Mouse (Mus musculus) erythroblast, embryonic 14.5 days (primary cell): ENCODE measurements around the gene Plekha6. TPM values are rescaled to one million over a fixed set of nuclear protein-coding genes. Genes with fewer than 3 reads are reported as not detected.

Source experiments
- H3K27me3 ChIP-seq: 2 replicates; pipeline ENCODE4 v1.6.1; 2012; ENCODE audit warnings: inconsistent platforms; ENCODE audit not compliant: control insufficient read depth
- H3K36me3 ChIP-seq: 2 replicates; pipeline ENCODE4 v1.6.1; 2012; ENCODE audit warnings: mild to moderate bottlenecking, inconsistent platforms; ENCODE audit not compliant: control insufficient read depth
- H3K4me1 ChIP-seq: 2 replicates; pipeline ENCODE4 v1.6.1; 2012; ENCODE audit warnings: inconsistent platforms; ENCODE audit not compliant: control insufficient read depth
- H3K4me3 ChIP-seq: replicated peaks from 2 replicates; pipeline ENCODE3; 2012; ENCODE audit warnings: moderate library complexity, mild to moderate bottlenecking, inconsistent platforms
- H3K9me3 ChIP-seq: 2 replicates; pipeline ENCODE4 v1.6.1; 2012; ENCODE audit warnings: low read length, inconsistent platforms, mixed read lengths; ENCODE audit not compliant: control insufficient read depth
- GATA1 ChIP-seq: IDR thresholded peaks from 2 replicates; pipeline ENCODE4 v1.6.1; 2012; ENCODE audit warnings: low read length, inconsistent platforms, mixed read lengths
- TAL1 ChIP-seq: IDR thresholded peaks from 3 replicates; pipeline ENCODE4 v1.6.1; 2012; ENCODE audit warnings: low read length, inconsistent platforms, mixed read lengths
- polyA plus RNA-seq: library from polyadenylated mRNA; stranded (reverse); fragments of >175 nt; gene quantifications from 2 replicates; pipeline ENCODE4 v1.2.3, GENCODE M21; 2012

Gene Plekha6
- polyA plus RNA-seq, 1 experiment: 0.04 TPM

DNA sequence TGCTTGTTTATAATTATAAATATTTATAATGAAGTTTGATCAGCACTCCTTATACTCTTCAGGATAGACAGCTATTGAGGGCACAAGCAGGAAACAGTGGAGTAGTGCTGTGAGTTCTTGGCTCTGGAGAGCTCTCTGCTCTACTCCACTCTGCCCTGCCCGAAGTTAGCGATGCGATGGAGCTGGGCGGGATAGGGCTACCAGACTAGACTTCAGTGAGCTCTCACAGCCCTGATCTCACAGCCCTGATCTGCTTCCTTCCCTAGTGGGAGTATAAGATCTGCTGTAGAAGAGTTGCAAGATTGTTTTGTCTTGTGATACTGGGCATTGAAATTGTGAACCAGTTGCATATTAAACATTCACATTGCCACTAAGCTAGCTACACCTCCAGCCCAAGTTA lies 29.1 kb upstream of the Plekha6 start:
- TF ChIP-seq TAL1 (no peak), GATA1 (no peak)
- peaks cover 38% of the 10 kb centered on the region for H3K4me1 ChIP-seq
- H3K4me3 ChIP-seq: peak overlapping the region; percentile 87
- H3K27me3 ChIP-seq: no peaks in the 10 kb centered on the region
- H3K36me3 ChIP-seq: peaks cover 84% of the 10 kb centered on the region
- no peaks in the 10 kb centered on the region for H3K9me3 ChIP-seq

DNA sequence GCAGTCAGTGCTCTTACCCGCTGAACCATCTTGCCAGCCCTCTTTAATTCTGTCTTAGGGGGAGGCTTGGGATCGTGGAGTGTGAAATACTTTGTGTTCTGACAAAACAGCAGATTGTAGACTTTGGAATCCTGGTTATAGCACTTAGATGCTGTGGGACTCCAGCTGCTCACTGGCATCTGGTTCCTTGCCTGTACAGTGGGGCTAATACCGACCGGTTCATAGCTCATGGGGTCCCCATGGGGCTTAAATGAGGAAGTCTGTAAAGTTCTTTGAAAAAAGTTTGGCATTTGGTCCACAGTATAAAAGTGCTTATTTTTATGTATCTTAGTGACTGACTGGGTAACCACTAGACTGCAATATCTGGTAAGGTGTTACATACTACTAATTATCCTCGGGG lies 28.2 kb upstream of the Plekha6 start:
- no peak for TF ChIP-seq GATA1
- no peak for TF ChIP-seq TAL1
- Histone ChIP-seq H3K27me3 (no peaks in the 10 kb centered on the region), H3K4me1 (peaks cover 29% of the 10 kb centered on the region), H3K36me3 (peaks cover 93% of the 10 kb centered on the region), H3K4me3 (peak overlapping the region; percentile 87), H3K9me3 (no peaks in the 10 kb centered on the region)

DNA sequence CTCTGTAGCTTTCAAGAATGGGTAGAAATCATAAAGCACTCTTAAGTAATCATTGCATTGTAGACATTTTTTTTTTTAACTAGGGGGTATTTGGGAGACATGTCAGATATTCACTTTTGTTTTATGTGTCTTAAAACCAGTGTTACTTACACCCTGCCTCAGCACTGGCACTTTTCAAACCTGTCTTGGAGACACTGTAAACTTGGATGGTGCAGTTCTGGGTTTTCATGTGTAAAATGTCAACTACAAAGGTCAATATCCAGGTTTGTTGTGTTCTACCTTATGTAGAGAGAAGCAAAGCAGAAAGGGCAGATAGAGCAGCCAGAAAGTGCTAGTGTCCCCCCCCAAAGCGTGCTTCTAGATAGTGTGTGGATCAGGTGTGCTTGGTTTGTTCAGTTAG lies 25.6 kb upstream of the Plekha6 start:
- H3K36me3 ChIP-seq: peaks cover 98% of the 10 kb centered on the region

DNA sequence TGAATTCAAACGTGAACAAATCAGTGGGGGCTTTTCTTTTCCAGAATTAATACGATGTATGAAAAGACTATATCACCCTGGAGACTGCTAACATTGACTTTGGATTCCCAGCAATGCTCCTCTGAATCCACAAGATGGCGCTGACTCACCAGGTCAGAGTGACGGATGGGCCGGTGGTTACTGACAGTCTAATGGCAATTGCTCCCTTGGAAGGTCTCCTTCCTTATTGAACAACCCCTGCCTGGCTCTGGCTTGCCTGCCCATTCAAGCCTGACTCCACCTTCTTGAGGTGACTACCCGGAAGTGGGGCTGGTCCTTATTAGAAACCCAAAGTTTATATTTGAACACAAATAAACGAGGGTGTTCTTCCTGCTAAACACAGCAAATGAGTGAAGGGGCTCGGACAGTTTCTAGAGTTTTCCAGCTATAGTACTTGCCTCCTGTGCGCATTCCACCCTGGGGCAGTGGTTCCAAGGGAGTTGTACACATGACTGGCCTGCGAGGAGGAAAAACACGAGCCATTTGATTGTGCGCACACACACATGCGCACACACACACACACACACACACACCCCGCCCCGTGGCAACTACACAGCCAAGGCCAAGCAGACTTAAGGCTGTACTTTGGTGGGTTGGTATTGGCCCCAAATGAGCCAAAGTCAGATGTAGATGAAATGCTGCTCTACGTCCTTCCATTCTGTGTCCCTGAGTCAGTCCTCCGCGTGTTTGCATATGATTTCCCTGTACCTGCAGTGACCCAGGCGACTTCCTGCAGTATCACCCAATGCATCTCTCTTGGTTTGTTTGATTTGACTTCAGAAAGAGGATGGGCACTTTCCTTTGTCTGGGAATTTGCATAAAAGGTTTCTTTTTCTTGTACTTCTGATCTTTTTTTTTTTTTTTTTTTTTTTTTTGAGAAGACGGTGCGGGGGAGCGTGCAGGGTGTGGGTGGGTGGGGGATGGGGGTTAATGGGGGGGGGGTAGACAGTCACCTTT lies 17.7 kb upstream of the Plekha6 start:
- Histone ChIP-seq H3K36me3 (peaks cover 25% of the 10 kb centered on the region), H3K4me3 (no peak overlapping the region), H3K4me1 (peaks cover 3% of the 10 kb centered on the region), H3K9me3 (peaks cover 11% of the 10 kb centered on the region), H3K27me3 (no peaks in the 10 kb centered on the region)
- TF ChIP-seq GATA1: no peak
- no peak for TF ChIP-seq TAL1

More for the DNA sequence above, 25.6 kb upstream of the Plekha6 start:
- no peak overlapping the region for H3K4me3 ChIP-seq
- peaks cover 32% of the 10 kb centered on the region for H3K4me1 ChIP-seq
- H3K27me3 ChIP-seq: no peaks in the 10 kb centered on the region
- H3K9me3 ChIP-seq: no peaks in the 10 kb centered on the region
- TF ChIP-seq TAL1: no peak
- no peak for TF ChIP-seq GATA1

DNA sequence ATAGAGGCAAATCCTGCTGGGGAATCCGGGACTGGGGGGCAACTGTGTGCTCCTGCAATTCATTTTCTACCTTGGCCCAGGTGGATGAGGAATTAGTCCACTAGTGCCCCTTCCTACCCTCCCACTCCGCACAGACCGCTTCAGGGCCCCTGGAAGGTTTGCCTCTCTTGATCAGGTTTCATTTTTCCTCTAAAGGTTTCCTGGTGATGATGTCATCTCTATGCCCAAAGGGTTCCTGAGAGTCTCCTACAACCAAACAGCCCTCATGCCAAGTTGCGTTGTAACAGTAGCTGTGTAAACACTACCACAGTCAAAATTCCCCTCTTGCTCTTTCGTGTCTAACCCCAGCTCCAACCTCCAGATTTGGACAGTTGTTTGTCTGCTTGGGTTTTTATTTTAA lies 16.7 kb upstream of the Plekha6 start:
- no peak for TF ChIP-seq GATA1
- TF ChIP-seq TAL1: no peak
- peaks cover 3% of the 10 kb centered on the region for H3K4me1 ChIP-seq
- peaks cover 16% of the 10 kb centered on the region for H3K36me3 ChIP-seq
- H3K9me3 ChIP-seq: peaks cover 11% of the 10 kb centered on the region
- no peaks in the 10 kb centered on the region for H3K27me3 ChIP-seq
- no peak overlapping the region for H3K4me3 ChIP-seq

DNA sequence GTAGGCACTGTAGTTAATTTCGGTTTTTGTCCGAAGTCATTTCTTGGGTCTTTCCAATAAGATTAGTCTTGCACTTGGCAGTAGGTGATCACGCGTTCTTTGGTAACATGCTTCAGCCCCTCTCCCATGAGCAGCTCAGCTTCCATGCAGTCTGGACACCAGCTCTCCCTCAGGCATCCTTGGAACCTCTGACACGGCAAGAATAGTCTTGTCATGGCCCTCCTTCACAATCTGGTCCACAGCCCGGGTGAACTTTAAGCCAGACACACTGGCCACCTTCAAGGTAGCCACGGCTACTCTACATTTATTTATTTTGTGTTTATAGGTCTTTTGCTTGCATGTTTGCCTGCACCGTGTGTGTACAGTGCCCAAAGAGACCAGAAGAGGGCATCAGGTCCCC lies 15.9 kb upstream of the Plekha6 start:
- Histone ChIP-seq H3K9me3 (peaks cover 11% of the 10 kb centered on the region), H3K36me3 (peaks cover 9% of the 10 kb centered on the region), H3K27me3 (no peaks in the 10 kb centered on the region), H3K4me3 (no peak overlapping the region), H3K4me1 (peaks cover 3% of the 10 kb centered on the region)
- no peak for TF ChIP-seq GATA1
- no peak for TF ChIP-seq TAL1

DNA sequence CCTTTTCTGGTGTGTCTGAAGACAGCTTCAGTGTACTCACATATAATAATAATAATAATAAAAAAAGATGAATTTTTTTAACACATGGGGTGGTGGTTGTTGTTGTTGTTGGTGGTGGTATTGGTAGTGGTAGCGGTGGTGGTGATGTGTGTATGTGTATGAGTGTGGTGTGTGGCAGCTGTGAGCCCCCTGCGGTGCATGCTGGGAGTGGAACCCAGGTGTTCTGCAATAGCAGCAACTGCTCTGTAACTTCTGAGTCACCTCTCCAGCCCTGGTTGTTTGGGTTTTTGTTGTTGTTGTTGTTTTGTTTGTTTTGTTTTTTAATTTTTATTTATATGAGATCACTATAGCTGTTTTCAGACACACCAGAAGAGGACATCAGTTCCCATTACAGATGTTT lies 13.5 kb upstream of the Plekha6 start:
- H3K4me1 ChIP-seq: peaks cover 3% of the 10 kb centered on the region
- H3K36me3 ChIP-seq: peaks cover 3% of the 10 kb centered on the region
- H3K27me3 ChIP-seq: no peaks in the 10 kb centered on the region
- H3K4me3 ChIP-seq: no peak overlapping the region
- peaks cover 11% of the 10 kb centered on the region for H3K9me3 ChIP-seq
- TF ChIP-seq GATA1 (no peak), TAL1 (no peak)

DNA sequence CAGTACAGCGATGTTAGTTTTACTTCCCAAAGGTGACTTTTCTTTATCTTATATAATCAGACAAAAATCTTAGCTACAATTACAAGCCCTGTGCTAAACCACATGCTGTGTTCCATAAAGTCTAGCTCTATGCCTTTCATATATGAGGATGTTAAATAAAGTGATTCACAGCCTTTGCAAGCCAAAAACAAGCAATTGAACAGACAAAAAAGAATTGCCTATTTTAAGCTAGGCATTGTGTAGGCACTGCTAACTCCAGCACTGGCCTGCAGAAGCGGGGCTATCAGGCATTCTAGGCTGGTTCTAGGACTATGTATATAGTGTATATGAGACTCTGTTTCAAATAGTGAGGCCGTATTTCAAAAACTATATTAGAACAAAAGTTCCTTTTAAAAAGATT lies 11.8 kb upstream of the Plekha6 start:
- TF ChIP-seq GATA1: no peak
- no peak for TF ChIP-seq TAL1
- H3K9me3 ChIP-seq: peaks cover 11% of the 10 kb centered on the region
- H3K36me3 ChIP-seq: no peaks in the 10 kb centered on the region
- no peak overlapping the region for H3K4me3 ChIP-seq
- no peaks in the 10 kb centered on the region for H3K4me1 ChIP-seq
- H3K27me3 ChIP-seq: peaks cover 3% of the 10 kb centered on the region

DNA sequence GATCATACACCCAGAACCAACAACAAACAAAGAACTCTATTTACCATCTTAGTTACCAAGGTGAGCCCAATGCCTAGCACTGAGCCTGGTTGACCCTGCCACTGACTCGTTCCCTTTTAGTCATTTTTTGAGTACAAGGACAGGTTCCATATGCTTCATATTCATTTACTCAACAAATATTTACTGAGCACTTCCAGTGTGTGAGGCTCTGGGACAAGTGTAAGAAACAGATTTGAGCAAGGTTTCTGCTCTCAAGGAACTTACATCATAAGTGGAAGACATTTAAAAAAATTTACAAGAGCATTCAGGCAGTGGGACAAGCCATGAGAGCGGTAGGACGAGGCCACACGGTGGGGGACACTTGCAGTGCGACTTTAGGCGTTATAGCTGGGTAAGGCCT lies 8.7 kb upstream of the Plekha6 start:
- H3K9me3 ChIP-seq: no peaks in the 10 kb centered on the region
- peaks cover 27% of the 10 kb centered on the region for H3K27me3 ChIP-seq
- no peaks in the 10 kb centered on the region for H3K36me3 ChIP-seq
- no peaks in the 10 kb centered on the region for H3K4me1 ChIP-seq
- TF ChIP-seq GATA1 (no peak), TAL1 (no peak)
- no peak overlapping the region for H3K4me3 ChIP-seq
